Mouse (Mus musculus) intestine, postnatal 0 days (tissue): ENCODE measurements around the gene Smim12. TPM values are rescaled to one million over a fixed set of nuclear protein-coding genes. Genes with fewer than 3 reads are reported as not detected.

Experiments used
- ATAC-seq: fragments of 200-750 bp; cut with Nextera tagmentation; 2 replicates; pipeline ENCODE4 v1.8.0; 2017; ENCODE audit warnings: mild to moderate bottlenecking, moderate TSS enrichment, moderate library complexity
- H3K27ac ChIP-seq: fragments of 300-500 bp; sonication (generic); 2 replicates; pipeline ENCODE4 v1.5.1; 2014; ENCODE audit warnings: mild to moderate bottlenecking, low read depth, low read length, moderate library complexity
- H3K27me3 ChIP-seq: fragments of 300-500 bp; sonication (generic); replicated peaks from 2 replicates; pipeline ENCODE4 v1.6.1; 2014; ENCODE audit warnings: low read length, mixed read lengths; ENCODE audit not compliant: control insufficient read depth, insufficient read depth
- H3K36me3 ChIP-seq: fragments of 300-500 bp; sonication (generic); 2 replicates; pipeline ENCODE4 v1.6.1; 2014; ENCODE audit warnings: mild to moderate bottlenecking, moderate library complexity; ENCODE audit not compliant: control insufficient read depth, insufficient read depth
- H3K4me1 ChIP-seq: fragments of 300-500 bp; sonication (generic); replicated peaks from 2 replicates; pipeline ENCODE4 v1.6.1; 2014; ENCODE audit warnings: antibody characterized with exemption, low read length, mixed read lengths; ENCODE audit not compliant: control insufficient read depth, insufficient read depth
- H3K4me2 ChIP-seq: fragments of 300-500 bp; sonication (generic); replicated peaks from 2 replicates; pipeline ENCODE4 v1.6.1; 2014; ENCODE audit warnings: low read depth, mild to moderate bottlenecking, moderate library complexity
- H3K4me3 ChIP-seq: fragments of 300-500 bp; sonication (generic); 2 replicates; pipeline ENCODE4 v1.5.1; 2014; ENCODE audit warnings: low read depth, low read length
- H3K9ac ChIP-seq: fragments of 300-500 bp; sonication (generic); 2 replicates; pipeline ENCODE4 v1.6.1; 2014; ENCODE audit warnings: mild to moderate bottlenecking, low read depth, low read length
- H3K9me3 ChIP-seq: fragments of 300-500 bp; sonication (generic); 2 replicates; pipeline ENCODE4 v1.6.1; 2016; ENCODE audit warnings: mixed run types; ENCODE audit not compliant: control insufficient read depth
- CTCF ChIP-seq: sonication (generic); IDR thresholded peaks from 2 replicates; pipeline ENCODE4 v1.5.1; 2016; ENCODE audit warnings: low read depth, mild to moderate bottlenecking, control low read depth, antibody characterized with exemption, moderate library complexity
- WGBS: fragments of 180-500 bp; shearing (Covaris S2); extraction: QIAGEN DNeasy Blood & Tissue Kit; methylation state at CpG from one replicate; pipeline ENCODE4 v1.1.7; 2014; 5-methylcytosine and 5-hydroxymethylcytosine counted together
- polyA plus RNA-seq: library from polyadenylated mRNA; unstranded; fragments of >200 nt; fragmentation: Nextera tagmentation; extraction: Ambion mirVana; gene quantifications from 2 replicates; pipeline ENCODE4 v1.2.1, GENCODE M21; 2015

Gene Smim12
- polyA plus RNA-seq, 1 experiment from 2014 or later, result 42.4 TPM

DNA sequence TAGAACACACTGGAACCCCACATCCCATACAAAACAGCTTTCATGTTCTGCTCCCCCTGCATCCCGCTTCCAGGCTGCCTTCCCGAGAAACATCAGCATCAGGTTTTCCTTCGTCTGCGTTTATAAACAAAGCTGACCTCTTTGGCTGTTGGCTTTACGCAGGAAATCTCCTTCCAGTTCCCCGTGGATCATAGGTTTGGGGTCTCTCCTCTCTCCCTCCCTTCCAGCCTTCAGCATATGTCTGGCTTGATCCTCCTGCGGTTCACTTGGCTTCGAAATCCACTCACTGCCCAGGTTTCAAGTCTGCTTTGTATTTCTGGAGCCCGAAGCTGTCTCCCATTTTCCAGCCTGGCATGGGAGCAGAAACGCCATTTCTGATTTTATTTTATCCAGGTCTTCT is 20.3 kb upstream of the Smim12 start:
- no peak for TF ChIP-seq CTCF
- Histone ChIP-seq H3K4me2 (no peak overlapping the region), H3K4me3 (no peak overlapping the region), H3K36me3 (no peaks in the 10 kb centered on the region), H3K27me3 (peaks cover 6% of the 10 kb centered on the region; the same call in 1 of the 2 replicates), H3K9me3 (no peaks in the 10 kb centered on the region), H3K27ac (no peak overlapping the region), H3K4me1 (no peaks in the 10 kb centered on the region), H3K9ac (no peak overlapping the region)
- 32% methylated on average over 10 of the region's 10 CpGs for WGBS
- ATAC-seq, result no peak

- Histone ChIP-seq H3K9ac (no peak overlapping the region), H3K27ac (no peak overlapping the region), H3K27me3 (peaks cover 6% of the 10 kb centered on the region; the same call in 1 of the 2 replicates), H3K4me2 (no peak overlapping the region), H3K36me3 (no peaks in the 10 kb centered on the region), H3K4me3 (no peak overlapping the region), H3K4me1 (no peaks in the 10 kb centered on the region), H3K9me3 (no peaks in the 10 kb centered on the region)
- WGBS, result 65% methylated on average over 4 of the region's 4 CpGs
- no peak for TF ChIP-seq CTCF
- ATAC-seq, result no peak
Measured at GRCm38 (mm10) chr4:127223755-127224154, 19.8 kb upstream of the Smim12 start.

DNA sequence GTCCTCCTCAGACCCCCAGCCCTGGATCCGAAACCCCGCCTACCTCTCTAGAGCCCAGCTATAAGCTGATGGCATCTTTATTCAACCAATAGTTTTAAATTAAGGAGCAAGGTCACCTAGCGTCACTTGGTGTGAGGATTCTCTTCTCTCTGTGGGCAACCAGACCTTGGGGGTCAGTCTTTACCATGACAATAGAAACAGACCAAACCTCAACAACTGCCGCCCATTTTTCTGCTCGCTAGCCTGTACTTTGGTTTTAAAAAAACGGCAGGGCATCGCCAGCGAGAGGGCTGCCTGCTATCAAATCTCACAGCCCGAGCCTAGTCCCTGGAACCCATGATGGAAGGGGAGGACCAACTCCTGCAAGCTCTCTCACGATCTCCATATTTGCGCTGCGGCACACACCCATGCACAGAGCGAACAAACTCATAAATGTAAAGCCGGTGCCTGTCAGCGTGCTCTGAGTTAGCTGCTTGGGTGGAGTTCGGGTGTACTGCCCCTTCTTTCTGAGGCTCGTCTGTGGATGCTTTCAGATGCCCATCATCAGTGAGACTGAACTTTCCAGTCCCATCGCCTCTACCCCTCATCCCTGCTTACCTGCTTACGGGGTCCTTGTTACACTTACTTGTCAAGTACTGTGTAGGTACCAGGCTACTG is 19.0 kb upstream of the Smim12 start:
- WGBS, result 24% methylated on average over 19 of the region's 19 CpGs
- peaks cover 6% of the 10 kb centered on the region; the same call in 1 of the 2 replicates for H3K27me3 ChIP-seq
- H3K9me3 ChIP-seq, result no peaks in the 10 kb centered on the region
- no peak overlapping the region for H3K9ac ChIP-seq
- no peak for ATAC-seq
- H3K36me3 ChIP-seq, result no peaks in the 10 kb centered on the region
- H3K4me3 ChIP-seq, result no peak overlapping the region
- no peak for TF ChIP-seq CTCF
- H3K4me2 ChIP-seq, result no peak overlapping the region
- H3K27ac ChIP-seq, result no peak overlapping the region
- H3K4me1 ChIP-seq, result no peaks in the 10 kb centered on the region

DNA sequence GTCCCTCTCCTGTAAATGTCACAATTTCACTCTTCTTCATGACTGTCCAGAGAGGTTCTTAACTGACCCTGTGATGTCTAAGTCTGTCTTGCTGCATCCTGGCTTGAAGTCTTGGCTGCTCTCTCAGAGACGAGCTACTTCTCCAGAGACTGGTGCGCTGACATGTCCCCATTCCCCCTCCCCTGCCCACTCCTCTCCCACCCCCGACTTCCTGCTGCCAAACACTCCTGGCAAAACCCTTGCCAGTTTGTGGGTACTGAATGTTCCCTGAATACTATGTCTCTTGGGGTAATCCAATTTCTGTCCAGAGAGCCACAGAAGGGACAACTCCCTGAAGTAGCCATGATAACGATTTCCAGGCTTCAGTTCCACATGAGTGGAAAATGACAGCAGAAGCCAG is 17.5 kb upstream of the Smim12 start:
- ATAC-seq, result no peak
- no peak overlapping the region for H3K27ac ChIP-seq
- no peak overlapping the region for H3K4me3 ChIP-seq
- H3K27me3 ChIP-seq, result peaks cover 6% of the 10 kb centered on the region; the same call in 1 of the 2 replicates
- H3K4me1 ChIP-seq, result no peaks in the 10 kb centered on the region
- H3K9me3 ChIP-seq, result no peaks in the 10 kb centered on the region
- no peak overlapping the region for H3K4me2 ChIP-seq
- no peaks in the 10 kb centered on the region for H3K36me3 ChIP-seq
- H3K9ac ChIP-seq, result no peak overlapping the region
- 61% methylated on average over 4 of the region's 4 CpGs for WGBS
- no peak for TF ChIP-seq CTCF

DNA sequence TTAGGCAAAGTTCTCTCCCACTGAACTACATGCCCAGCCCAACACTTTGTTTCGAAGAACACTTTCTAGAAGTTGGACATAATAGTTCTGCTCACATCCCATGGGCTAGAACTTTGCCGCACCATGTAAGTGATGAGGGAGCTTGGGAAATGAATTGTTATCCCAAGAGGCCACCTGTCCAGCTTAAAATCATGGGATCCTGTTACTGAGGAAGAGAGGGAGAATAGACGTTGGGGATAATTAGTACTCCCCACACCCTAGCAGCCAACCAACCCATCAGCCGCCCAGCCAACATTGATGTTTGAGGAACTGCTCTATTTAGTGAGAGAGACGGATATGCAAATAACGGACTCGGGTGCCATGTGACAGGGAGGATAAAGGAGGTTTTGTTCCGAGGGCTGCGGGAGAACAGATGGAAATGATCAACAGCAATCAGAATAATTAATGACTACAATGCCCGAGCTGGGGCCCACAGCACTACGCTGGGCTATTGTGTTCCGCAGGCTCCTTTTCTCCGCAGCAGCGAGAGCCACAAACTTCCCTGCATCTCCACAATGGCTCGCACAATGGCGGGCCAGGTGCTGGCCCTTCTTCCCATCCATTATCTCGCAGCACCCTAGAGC is 16.4 kb upstream of the Smim12 start:
- WGBS, result 28% methylated on average over 17 of the region's 17 CpGs
- Histone ChIP-seq H3K4me2 (no peak overlapping the region), H3K9me3 (no peaks in the 10 kb centered on the region), H3K36me3 (no peaks in the 10 kb centered on the region), H3K4me3 (no peak overlapping the region), H3K4me1 (no peaks in the 10 kb centered on the region), H3K9ac (no peak overlapping the region), H3K27ac (no peak overlapping the region), H3K27me3 (peaks cover 6% of the 10 kb centered on the region; the same call in 1 of the 2 replicates)
- TF ChIP-seq CTCF, result no peak
- no peak for ATAC-seq

GRCm38 (mm10) chr4:127232028-127232427 is 11.6 kb upstream of the Smim12 start:
- no peak for ATAC-seq
- H3K9ac ChIP-seq, result no peak overlapping the region
- no peaks in the 10 kb centered on the region for H3K36me3 ChIP-seq
- peaks cover 5% of the 10 kb centered on the region; the same call in 1 of the 2 replicates for H3K4me1 ChIP-seq
- H3K27ac ChIP-seq, result no peak overlapping the region
- peaks cover 10% of the 10 kb centered on the region for H3K27me3 ChIP-seq
- no peak for TF ChIP-seq CTCF
- H3K4me3 ChIP-seq, result no peak overlapping the region
- no peak overlapping the region for H3K4me2 ChIP-seq
- no peaks in the 10 kb centered on the region for H3K9me3 ChIP-seq
- WGBS, result 47% methylated on average over 6 of the region's 6 CpGs
